Mouse (Mus musculus) retina, postnatal 1 day (tissue): ENCODE data around the gene Col15a1.
A peak's percentile ranks its signal among the peaks of the same experiment; 100 is the strongest.

ENCODE experiments used
- DNase-seq: peaks from one replicate; pipeline ENCODE4 v3.0.0-alpha.2; 2012

Gene Col15a1

GRCm38 (mm10) chr4:47310812-47311211, 102.9 kb downstream of the Col15a1 start:
- DNase-seq: peak; percentile 29

- no peak for DNase-seq
These were observed 103.5 kb downstream of the Col15a1 start for GRCm38 (mm10) chr4:47311467-47311866.

GRCm38 (mm10) chr4:47311929-47312328, 104.0 kb downstream of the Col15a1 start:
- no peak for DNase-seq

- peak; percentile 11 for DNase-seq
These were observed 104.7 kb downstream of the Col15a1 start for GRCm38 (mm10) chr4:47312676-47313075.

GRCm38 (mm10) chr4:47313710-47314410, 105.9 kb downstream of the Col15a1 start:
- no peak for DNase-seq

- no peak for DNase-seq
These were observed 107.5 kb downstream of the Col15a1 start for GRCm38 (mm10) chr4:47315458-47315857.

GRCm38 (mm10) chr4:47316432-47316831, 108.5 kb downstream of the Col15a1 start:
- no peak for DNase-seq

- no peak for DNase-seq
These were observed 111.8 kb downstream of the Col15a1 start for GRCm38 (mm10) chr4:47319561-47320321.

GRCm38 (mm10) chr4:47322315-47322714, 114.4 kb downstream of the Col15a1 start:
- DNase-seq: no peak

- DNase-seq: no peak
These were observed 116.2 kb downstream of the Col15a1 start for GRCm38 (mm10) chr4:47324206-47324605.

- no peak for DNase-seq
These were observed 119.8 kb downstream of the Col15a1 start for GRCm38 (mm10) chr4:47327782-47328181.

- no peak for DNase-seq
These were observed 121.3 kb downstream of the Col15a1 start for GRCm38 (mm10) chr4:47329285-47329684.

- no peak for DNase-seq
These were observed 122.6 kb downstream of the Col15a1 start for GRCm38 (mm10) chr4:47330378-47331052.

GRCm38 (mm10) chr4:47332812-47333343, 124.9 kb downstream of the Col15a1 start:
- DNase-seq: no peak

GRCm38 (mm10) chr4:47333541-47333940, 125.6 kb downstream of the Col15a1 start:
- no peak for DNase-seq

- no peak for DNase-seq
These were observed 129.1 kb downstream of the Col15a1 start for GRCm38 (mm10) chr4:47336941-47337600.

GRCm38 (mm10) chr4:47342632-47343031, 134.7 kb downstream of the Col15a1 start:
- peak; percentile 43 for DNase-seq

- no peak for DNase-seq
These were observed 139.1 kb downstream of the Col15a1 start for GRCm38 (mm10) chr4:47347022-47347421.

GRCm38 (mm10) chr4:47349759-47350158, 141.8 kb downstream of the Col15a1 start:
- DNase-seq: peak; percentile 48

- DNase-seq: peak; percentile 65
These were observed 143.6 kb downstream of the Col15a1 start for GRCm38 (mm10) chr4:47351386-47352049.

GRCm38 (mm10) chr4:47352061-47352661, 144.2 kb downstream of the Col15a1 start:
- peak; percentile 43 for DNase-seq
